Mouse (Mus musculus) lung, postnatal 10 days (tissue): ENCODE measurements at regions not wholly inside any gene's neighbourhood (a gene's known extent, or its start where the extent isn't known, plus 50 kb on each side); places are given as distances from the start of the nearest gene placed in this dataset.

Experiments used
- DNase-seq: peaks from one replicate; pipeline ENCODE4 v3.0.0; 2021

DNA sequence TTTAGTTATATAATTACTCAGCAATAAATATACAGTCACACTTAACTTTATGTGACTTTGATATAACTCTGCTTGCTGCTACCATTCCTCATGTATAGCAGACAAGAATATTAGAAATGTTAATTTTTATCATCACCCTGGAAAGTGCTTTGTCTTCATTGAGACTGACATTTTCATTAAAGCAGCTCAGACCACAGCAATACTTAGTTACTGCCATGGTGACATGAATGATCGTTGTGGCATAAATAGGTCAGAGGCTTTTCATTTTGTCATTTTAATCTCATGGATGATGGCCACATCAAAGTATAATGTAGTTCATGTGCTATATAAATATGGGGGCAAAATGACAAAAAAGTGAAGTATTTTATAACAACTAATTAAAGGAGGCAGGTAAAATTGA lies 498.1 kb downstream of the Slc22a22 start:
- no peak for DNase-seq

DNA sequence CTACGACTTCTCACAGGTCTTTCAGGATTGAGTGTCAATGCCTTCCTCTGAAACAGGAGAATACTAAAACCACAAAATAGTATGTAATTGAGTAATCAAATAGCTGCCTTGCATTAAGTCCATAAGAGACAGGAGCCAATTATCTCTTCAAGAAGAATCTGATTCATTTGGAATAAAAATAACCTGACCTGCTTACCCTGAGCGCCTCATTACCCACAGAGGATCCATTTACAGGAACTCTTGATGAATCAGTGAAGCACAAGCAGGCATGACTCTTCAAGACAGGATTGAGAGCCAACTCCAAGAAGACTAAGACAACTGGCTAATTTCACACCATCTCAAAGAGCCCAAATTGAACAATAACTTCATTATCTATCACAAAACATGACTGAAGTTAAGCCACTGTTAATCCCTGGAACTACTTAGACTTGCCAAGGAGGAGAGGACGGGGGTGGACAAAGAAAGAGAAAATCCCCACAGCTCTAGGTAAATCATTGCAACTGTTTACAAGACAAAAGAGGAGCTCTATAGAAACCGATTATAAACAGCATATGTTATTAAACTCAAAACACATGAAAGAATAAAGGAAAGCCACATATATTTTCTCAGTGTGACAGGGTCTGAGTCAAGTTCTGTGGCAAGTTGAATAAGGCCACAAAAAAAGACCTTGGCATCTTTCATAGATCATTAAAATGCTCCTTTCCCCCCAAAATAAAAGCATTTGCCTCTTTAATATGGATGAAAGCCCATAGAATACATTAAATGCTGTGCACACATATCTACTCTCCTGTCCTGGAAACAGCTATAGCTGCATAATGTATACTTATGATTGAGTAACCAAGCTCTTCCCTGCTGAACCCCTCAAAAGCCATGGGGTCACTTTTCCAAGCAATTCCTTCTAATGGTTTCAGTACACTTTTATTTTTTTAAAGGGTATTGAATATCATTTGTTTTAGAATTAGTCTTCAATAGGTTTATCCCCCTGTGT lies 501.7 kb downstream of the Slc22a22 start:
- no peak for DNase-seq

DNA sequence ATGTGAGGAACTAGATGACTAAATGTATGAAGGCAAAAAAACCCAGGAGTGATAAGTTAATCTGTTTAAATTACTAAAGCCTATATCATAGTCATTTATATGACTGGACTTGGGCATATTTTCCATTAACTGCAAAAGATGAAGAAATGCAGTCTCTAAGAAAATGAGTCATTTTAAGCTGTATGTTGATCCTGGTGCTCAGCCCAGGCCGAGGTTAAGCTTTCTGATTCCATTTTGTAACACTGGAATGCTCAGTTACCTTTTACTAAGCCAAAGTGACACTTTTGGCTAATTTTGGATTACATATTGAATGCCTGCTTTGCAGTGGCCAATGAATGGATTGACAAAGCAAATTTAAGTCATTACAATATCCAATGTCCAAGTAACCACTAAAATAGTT lies 507.3 kb downstream of the Slc22a22 start:
- no peak for DNase-seq

DNA sequence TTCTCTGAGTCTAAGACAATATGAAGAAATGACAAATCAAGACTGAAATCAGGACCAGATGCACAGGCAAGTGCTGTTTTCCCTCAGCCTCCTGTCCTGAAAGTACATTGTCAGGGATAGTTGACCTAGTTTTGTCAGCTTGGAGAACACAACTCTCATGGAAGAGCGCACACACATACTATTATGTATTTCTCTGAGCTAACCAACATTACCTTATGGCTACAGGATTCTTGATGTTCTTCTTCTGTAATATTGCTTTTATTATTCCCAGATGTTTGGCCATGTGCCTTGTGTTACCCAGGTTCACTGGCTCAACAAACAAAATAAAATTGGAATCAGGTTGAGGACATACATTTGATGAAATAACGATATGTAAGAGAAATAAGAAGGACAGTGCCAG lies 521.1 kb downstream of the Slc22a22 start:
- DNase-seq: no peak

DNA sequence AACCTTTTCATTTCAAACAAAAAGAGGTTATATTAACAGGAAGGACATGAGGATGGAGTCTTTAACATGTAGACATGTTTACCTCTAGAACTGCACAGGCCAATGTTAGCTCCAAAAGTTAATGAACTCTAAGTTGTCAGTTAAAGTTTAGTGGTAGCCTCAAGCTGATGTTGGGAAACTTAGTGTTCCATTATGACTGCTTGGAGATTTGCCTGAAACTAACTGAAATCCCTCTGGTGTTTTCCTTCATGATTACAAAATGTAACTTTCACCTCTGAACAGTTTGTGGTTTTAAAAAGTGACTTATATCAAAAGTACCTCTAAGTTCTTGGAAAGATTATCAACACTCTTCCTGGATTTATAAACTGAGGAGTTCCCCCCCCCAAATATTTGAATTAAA lies 525.2 kb downstream of the Slc22a22 start:
- DNase-seq: no peak

DNA sequence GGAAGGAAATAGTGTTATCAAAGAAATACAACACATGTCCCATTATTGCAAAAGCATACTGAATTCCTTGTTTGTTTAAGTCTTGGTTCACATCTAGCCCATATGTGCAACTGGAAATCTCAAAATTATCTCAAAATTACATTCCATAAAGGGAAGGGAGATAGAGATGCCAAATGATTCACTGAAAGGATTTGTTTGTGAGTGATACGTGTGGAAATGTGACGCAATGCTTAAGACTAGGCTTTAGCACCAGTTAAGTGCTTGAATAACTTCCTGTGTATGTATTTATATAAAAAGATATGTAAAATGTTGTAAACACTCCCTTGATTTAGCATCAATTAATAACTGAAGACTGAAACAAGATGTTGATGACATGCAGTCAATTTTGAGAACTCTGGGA lies 526.6 kb downstream of the Slc22a22 start:
- DNase-seq: no peak

DNA sequence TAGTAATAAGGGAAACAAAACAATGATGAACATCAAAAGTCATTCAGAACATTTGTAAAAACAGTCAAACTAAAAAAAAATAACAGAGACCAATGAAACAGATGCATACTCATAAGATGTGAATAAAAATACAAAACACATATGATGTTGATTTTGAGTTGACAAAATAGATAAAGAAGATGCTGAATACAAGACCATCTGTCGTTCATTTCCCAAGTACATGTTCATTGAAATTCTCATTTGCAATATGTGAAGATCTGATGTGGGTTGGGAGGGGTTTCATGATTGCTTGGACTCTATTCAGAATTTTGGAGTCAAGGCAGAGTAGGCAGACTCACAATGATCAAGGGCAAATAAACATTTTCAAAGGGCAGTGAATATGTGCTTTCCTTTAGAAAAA lies 536.5 kb downstream of the Slc22a22 start:
- DNase-seq: no peak

DNA sequence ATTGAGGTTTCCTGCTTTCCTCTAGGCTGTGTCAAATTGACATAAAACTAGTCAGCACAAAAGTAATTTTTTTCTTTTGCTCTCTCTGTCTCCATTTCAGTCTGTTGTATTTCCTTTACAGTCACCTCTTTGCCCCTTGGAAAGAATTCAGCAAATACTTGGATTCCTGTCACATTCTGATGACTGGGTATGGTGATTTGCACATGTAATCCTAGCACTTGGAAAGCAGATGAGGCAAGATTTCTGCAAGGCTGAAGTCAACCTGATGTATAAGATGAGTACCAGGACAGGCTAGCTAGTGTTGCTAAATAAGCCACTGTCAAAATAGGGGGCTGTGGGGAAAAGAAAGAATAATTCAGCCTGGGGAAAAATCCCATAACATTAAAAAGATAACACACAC lies 580.9 kb downstream of the Slc22a22 start:
- DNase-seq: no peak

DNA sequence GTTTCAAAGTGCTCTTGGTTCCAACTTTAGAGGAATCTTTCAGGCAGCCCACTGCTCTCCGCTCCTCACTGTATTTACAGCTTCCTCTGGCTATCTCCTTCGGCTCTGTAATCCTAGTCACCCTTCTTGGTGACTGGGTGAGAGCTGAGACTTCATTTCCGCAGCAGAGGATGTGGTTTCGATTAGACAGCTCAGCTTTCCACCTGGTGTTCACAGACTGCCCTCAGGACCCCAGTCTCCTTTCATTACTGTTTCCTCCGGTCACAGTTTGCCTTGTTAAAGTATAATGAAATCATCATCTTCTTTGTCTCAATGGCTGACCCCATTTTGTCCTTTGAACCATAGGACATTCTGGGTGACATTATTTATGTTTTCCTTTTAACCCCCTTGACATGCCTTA lies 595.9 kb downstream of the Slc22a22 start:
- no peak for DNase-seq

DNA sequence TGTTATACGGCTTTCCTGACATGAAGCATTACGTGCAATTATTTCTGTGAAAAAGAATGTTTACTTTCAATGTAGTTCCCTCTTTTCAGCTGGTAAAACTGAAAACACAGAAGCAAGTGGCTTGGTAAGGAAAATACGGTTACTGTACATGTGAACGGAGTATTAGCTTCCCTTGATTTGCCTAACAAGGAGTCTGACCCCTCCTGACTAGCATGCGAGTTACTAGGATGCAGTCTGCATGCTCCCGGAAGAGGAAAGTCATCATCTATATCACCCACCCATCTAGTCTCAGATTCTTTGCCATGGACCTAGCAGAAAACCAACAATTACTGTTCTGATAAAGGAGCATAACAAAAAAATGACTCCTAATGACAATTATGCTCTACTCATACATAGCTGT lies 611.5 kb downstream of the Slc22a22 start:
- no peak for DNase-seq

DNA sequence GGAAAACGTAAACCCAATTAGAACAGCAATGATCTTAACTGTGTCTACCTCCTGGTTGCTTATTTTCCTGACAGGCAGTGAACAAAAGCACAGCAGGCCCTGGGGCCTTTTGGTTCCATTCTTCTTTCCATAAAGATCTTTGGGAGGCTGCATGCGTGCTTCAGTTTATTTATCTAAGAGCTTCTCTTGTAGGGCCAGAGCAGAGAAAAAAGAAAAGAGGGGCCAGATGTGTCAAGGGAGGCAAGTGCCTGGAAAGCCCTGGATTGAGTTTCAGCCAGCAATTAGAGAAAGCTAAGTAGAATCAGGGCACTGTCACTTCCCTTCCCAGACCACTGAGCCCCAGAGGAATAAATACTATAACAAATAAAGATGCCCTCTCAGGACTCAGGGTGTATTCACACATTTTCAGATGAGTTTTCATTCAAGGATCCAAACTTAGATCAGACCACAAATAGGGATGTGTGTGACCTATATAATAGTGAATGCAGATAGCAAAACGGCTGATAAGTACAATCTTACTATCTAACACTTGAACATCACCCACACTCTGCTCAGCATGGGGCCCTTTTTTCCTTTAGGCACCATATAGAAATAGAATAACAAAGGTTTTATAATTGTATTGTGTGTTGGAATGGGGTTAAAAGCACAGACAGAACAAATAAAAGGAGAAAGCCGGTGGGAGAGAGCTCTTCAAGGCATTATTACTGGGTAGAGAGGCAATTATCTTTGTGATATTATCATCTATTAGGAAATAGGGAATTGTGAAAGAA lies 612.2 kb downstream of the Slc22a22 start:
- no peak for DNase-seq

DNA sequence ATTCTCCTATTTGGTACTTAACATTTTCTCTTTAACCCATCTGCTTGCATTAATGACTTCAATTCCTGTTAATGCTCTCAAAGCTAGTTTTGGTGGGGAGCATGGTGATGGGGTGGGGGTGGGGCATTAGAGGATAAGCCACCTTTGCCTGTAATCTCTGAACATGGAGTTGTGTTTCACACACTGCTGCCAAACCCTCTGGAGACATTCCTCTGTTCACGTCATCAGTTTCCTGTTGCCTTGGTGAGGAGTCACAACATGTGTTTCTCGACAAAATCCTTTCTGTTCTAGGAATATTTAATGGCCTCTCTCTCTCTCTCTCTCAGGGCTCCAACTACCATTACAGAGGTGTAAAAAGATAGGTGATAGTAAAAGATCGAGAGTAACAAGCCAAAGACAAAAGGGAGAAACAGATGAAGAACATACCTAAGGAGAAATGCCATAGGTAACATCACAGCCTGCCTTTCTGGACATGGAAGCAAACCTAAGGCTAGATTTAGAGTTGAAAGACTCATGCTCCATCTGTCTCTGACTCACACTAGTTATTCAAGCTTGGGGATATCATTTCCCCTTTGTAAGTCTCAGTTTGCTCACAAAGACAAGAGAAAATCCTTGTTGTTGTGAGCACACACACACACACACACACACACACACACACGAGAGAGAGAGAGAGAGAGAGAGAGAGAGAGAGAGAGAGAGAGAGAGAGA lies 618.6 kb downstream of the Slc22a22 start:
- peak; percentile 42 for DNase-seq

DNA sequence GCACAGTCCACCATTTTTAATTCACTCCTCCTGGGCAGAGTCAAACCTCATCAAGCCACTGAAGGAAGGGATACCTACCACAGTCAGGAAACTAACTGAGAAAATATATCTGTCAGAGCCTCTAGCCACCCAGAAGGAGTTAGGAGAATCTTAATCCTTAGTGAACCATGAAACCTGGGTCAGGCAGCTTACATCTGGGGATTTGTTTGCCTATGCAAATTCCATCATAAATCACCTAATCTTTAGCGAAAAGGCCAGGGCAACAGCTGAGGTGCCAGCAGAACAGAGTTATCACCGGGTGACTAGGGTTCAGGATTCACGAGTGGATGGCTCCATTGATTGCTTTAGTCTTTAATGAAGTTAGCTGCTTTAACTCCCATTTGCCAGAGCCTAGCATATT lies 619.3 kb downstream of the Slc22a22 start:
- no peak for DNase-seq

DNA sequence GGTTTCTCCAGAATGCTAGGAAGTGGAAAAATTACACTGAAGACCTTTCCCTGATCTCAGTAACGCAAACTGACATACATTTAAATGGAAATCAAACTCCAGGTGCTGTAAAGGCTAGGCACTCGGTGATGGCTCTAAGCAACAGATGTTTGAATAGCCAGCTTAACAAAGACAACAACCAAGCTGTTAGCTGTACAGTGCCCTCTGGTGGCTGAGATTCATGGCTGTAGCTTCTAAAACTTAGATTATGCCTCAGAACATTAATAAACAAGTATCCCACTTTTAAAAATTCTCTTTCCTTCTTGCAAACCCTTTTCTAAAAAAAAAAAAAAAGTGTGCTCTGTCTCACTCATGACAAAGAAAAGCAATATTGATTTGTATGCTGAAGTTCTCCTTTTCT lies 621.4 kb downstream of the Slc22a22 start:
- DNase-seq: peak; percentile 73

DNA sequence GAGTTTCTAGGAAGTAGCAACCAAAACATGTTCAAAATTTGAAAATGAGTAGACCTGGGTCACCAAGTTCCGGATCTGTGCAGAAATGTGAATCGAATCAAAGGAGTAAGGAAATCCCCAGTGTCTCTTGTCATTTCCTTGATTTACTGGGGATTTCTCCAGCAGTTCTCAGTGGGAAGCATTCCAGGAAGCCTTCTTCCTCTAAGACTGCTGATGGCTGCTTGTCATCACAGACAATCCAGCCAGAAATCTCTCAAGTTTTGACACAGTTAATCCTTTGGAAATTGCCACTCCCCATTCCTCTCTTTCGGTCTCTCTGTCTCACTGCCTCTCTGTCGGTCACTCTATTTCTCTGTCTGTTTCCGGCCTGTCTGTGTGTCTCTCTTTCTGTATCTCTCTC lies 624.3 kb downstream of the Slc22a22 start:
- DNase-seq: no peak

DNA sequence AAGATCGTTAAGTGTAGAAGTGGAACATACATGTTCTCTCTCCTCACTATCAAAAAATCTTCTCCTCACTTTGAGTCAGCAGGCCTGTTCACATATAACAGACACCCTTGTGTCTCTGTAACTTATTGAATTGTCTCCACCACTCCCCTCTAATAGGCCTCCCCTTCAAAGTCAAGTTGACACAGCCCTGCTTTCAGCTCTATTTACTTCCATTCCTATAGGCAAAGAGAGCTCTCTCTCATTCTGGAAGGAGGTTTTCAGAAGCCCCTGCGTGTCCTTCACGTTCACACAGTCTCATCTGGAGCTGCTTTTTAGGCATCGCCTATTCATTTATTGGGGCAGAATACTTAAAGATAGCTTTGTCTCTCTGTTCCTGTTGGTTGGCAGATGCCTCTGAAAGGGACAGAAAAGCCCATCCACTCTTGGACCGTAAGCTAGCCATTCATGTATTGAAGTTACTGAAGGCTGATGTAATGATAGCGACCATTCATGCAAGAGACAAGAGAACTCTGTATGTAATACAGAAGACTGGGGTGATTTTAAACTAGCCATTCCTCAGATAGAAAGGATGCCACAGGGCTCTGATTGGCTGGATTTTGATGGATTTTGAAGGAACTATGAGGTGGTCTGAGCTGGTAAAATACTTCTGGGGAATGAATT lies 629.8 kb downstream of the Slc22a22 start:
- no peak for DNase-seq

DNA sequence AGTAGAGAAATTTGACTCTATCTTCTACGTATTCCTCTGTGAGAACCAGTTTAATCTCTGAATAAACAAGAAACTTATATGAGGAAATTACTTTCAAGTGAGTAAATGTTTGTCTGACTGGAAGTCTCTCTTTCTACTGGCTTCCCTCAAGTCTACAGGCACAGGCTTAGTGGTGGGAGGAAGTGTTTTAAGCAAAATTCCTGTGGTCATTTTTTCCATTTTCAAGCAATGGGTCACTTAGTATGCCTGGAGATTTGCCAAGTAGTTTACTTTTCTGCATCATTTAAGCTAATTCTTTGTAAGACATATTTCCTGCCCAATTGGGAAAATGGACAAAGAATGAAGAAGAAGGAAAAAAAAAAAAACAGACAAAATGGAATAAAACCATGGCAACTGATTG lies 632.9 kb downstream of the Slc22a22 start:
- no peak for DNase-seq

DNA sequence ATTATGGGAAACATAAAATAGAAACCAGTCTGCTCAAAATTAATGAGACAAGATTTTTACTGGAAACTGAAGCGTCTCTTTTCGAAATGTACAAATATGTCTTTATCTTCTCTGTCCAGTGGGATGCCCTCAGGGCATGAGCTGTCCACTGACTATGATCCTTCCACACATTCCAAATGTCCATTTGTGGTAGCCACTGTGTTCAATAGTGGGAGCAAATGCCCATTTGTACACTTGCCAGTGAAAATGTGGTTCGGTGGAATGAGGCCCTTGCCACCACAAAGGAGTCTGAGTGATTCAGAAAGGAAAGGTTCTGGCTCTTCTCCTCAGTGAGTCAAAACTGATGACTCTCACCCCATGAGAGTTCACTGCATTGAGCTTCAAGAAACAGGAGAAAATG lies 635.9 kb downstream of the Slc22a22 start:
- no peak for DNase-seq

DNA sequence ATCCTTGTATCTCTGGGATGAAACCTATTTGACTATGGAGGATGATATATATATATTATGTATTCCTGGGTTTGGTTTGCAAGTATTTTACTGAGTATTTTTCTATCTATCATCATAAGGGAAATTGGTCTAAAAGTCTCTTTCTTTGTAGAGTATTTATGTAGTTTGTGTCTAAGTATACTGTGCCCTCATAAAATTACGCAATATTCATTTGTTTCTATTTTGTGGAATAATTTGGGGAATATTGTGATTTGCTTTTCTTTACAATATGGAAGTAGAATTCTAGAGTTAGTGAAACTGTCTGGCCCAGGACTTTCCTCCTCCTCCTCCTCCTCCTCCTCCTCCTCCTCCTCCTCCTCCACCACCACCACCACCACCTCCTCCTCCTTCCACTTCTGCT lies 640.1 kb downstream of the Slc22a22 start:
- no peak for DNase-seq

DNA sequence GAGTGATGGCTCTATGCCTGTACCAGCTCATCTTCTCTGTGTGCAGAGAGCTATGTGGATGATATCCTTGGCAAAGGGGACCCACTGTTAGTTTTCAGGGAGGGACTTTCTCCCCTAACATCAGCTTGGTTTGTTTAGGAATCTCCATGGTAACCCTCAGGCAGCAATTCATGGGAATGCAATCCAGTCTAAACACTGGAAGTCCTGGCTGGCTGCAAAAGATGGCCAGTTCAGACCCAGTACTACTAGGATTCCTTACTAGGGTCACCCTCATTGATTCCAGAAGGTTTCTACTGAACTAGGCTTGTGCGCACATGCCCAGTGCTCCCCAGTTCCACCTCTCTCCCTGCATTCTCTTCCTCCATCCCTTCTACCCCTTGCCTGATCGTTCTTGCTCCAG lies 642.8 kb downstream of the Slc22a22 start:
- DNase-seq: peak; percentile 40

DNA sequence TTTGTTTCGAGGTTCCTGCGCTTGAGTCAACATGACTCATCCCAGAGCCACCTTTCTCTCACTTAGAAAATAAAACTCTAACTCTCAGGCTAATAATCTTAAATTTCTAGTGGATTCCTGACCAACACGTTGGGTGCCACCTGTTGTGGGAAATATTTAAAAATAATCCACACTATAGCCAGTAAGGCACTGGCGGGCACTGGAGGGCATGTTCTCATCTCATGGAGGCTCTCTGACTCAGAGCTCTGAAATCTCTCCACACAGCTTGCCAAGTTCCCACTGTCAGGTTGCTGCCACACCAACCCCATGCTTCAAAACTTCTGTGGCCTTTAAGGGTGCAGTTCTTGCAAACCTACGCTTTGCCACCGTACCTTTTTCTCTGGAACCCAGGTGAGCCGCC lies 644.8 kb downstream of the Slc22a22 start:
- no peak for DNase-seq

DNA sequence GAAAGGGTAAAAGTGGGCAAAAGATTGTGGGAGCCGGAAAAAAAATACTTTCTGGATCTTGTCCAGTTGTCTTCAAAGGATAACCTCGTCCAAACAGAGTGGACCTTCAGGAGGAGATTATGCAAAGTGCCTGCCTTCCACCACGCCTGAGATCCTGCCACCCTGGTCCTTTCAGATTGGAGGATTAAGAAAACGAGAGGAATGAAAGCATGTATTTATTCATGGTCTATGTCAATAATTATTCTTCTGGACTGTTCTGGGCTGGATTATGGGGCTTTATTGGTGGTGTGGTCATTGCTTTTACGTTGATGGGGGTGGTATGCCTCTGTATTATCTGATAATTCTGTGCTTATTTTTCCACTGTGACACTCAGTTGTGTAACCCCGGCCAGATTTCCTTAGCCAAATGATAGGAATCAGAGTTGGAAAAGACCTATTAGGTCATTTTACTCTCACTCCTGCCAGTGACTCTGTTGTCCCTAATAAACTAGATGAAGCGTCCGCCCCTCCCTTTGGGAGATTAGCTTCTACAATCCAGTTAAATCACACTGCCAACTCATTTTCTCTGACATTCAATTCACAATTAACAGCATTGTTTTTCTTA lies 656.3 kb downstream of the Slc22a22 start:
- DNase-seq: no peak
